Comparison of ENCODE assay signal across 18 mouse cellular contexts in the genomic region with DNA sequence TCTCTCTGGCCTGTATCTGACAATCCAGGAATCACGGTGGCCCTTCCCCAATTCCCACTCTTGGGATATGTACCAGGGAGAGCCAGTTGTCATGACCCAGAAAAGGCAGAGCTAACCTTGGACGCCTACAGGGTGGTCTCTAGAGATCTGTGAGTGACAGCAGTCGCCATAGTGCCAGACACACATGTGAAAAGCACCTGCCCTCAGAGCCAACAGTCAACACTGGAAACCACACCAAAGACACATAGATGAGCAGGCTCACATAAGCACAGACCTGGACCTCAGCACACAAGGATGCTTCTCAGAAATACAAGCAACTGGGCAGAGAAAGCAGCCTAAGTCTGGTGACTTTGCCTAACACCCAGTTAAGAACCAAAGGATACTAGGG. TPM values are rescaled to one million over a fixed set of nuclear protein-coding genes. Genes with fewer than 3 reads are reported as not detected.
DNase-seq lines count a peak whose midpoint lies in the region; ATAC-seq and TF ChIP-seq lines count a peak whose summit lies in the region.
"Had no signal": no experiment of that assay in that cellular context is flagged by ENCODE, and none has a peak within 500 bp of the region (broad histone marks: within the 10 kb centered on the region; RNA-seq: fewer than 3 reads in every experiment).

No protein-coding gene starts in this region.

- DNase-seq in embryonic facial prominence, embryonic 10.5 days (ENCODE audit: low spot score), result no peak
- DNase-seq in heart, adult 18-20 months, result no peak
- no peak for DNase-seq in kidney, adult 2 months
- DNase-seq in kidney, adult 8-10 months, result no peak
- DNase-seq in neural tube, embryonic 10.5 days (ENCODE audit: extremely low spot score, low spot score), result no peak
- DNase-seq: embryo, embryonic 11 days; thymus, postnatal 25 days had no signal

- H3K9ac ChIP-seq in embryonic facial prominence, embryonic 13.5 days, result 0 out of 2 replicates have a peak overlapping the region, but pooled peaks have one; percentile 21
- peak overlapping the region; percentile 19; the same call in 1 of the 2 replicates for H3K9ac ChIP-seq in heart, embryonic 12.5 days
- peak overlapping the region; percentile 27; the same call in 1 of the 2 replicates for H3K9ac ChIP-seq in neural tube, embryonic 13.5 days
- H3K9ac ChIP-seq: midbrain, embryonic 13.5 days had no signal

- no peak overlapping the region for H3K4me2 ChIP-seq in embryonic facial prominence, embryonic 13.5 days
- H3K4me2 ChIP-seq in heart, embryonic 12.5 days, result no peak overlapping the region
- no peak overlapping the region for H3K4me2 ChIP-seq in neural tube, embryonic 13.5 days
- H3K4me2 ChIP-seq: midbrain, embryonic 13.5 days had no signal

- peaks cover 65% of the 10 kb centered on the region for H3K36me3 ChIP-seq in embryonic facial prominence, embryonic 13.5 days
- H3K36me3 ChIP-seq in embryonic facial prominence, embryonic 10.5 days (replicated peaks), result peaks cover 69% of the 10 kb centered on the region
- H3K36me3 ChIP-seq in heart, embryonic 12.5 days, result peaks cover 59% of the 10 kb centered on the region
- H3K36me3 ChIP-seq in kidney, adult 2 months (ENCODE audit: control insufficient read depth, insufficient read depth, low read length), result no peaks in the 10 kb centered on the region
- H3K36me3 ChIP-seq in neural tube, embryonic 13.5 days, result peaks cover 47% of the 10 kb centered on the region

- TF ChIP-seq CTCF in kidney, adult 2 months (conservative IDR thresholded peaks at IDR 0.05; ENCODE audit: insufficient read depth, insufficient read length, low read depth, low read length), result no peak

- WGBS in embryonic facial prominence, embryonic 13.5 days, result 76% methylated on average over 3 of the region's 3 CpGs
- WGBS in embryonic facial prominence, embryonic 10.5 days, result 83% methylated on average over 3 of the region's 3 CpGs
- WGBS in heart, embryonic 12.5 days, result 71% methylated on average over 3 of the region's 3 CpGs
- 55% methylated on average over 3 of the region's 3 CpGs for WGBS in kidney, adult 2 months
- 84% methylated on average over 3 of the region's 3 CpGs for WGBS in neural tube, embryonic 13.5 days

- no peaks in the 10 kb centered on the region for H3K27me3 ChIP-seq in embryonic facial prominence, embryonic 13.5 days
- H3K27me3 ChIP-seq in embryonic facial prominence, embryonic 10.5 days (replicated peaks; ENCODE audit: low read depth, poor library complexity, severe bottlenecking), result no peaks in the 10 kb centered on the region
- H3K27me3 ChIP-seq in heart, embryonic 12.5 days (replicated peaks), result no peaks in the 10 kb centered on the region
- no peaks in the 10 kb centered on the region for H3K27me3 ChIP-seq in kidney, adult 2 months (replicated peaks; ENCODE audit: control insufficient read depth, insufficient read depth, low read length)
- no peaks in the 10 kb centered on the region for H3K27me3 ChIP-seq in neural tube, embryonic 13.5 days
- H3K27me3 ChIP-seq: midbrain, embryonic 13.5 days had no signal

- H3K9me3 ChIP-seq in embryonic facial prominence, embryonic 13.5 days, result no peaks in the 10 kb centered on the region
- H3K9me3 ChIP-seq in embryonic facial prominence, embryonic 10.5 days, result no peaks in the 10 kb centered on the region
- no peaks in the 10 kb centered on the region for H3K9me3 ChIP-seq in heart, embryonic 12.5 days (replicated peaks)
- H3K9me3 ChIP-seq in neural tube, embryonic 13.5 days, result no peaks in the 10 kb centered on the region
- H3K9me3 ChIP-seq: midbrain, embryonic 13.5 days had no signal

- ATAC-seq in embryonic facial prominence, embryonic 13.5 days (ENCODE audit: insufficient number of reproducible peaks, insufficient read depth, low FRiP score, low TSS enrichment, low read depth), result no peak
- ATAC-seq in heart, embryonic 12.5 days (ENCODE audit: insufficient number of reproducible peaks, low FRiP score), result no peak
- ATAC-seq in neural tube, embryonic 13.5 days (ENCODE audit: low read depth), result no peak
- ATAC-seq: intestine, postnatal 0 days; midbrain, embryonic 13.5 days had no signal

- H3K4me3 ChIP-seq in embryonic facial prominence, embryonic 13.5 days, result no peak overlapping the region
- no peak overlapping the region for H3K4me3 ChIP-seq in embryonic facial prominence, embryonic 10.5 days
- H3K4me3 ChIP-seq in heart, embryonic 12.5 days, result no peak overlapping the region
- H3K4me3 ChIP-seq in kidney, adult 2 months (ENCODE audit: insufficient read depth, low read depth, low read length), result no peak overlapping the region
- H3K4me3 ChIP-seq in neural tube, embryonic 13.5 days, result no peak overlapping the region
- H3K4me3 ChIP-seq: midbrain, embryonic 13.5 days had no signal

- TF ChIP-seq POLR2A in kidney, adult 2 months (IDR thresholded peaks at IDR 0.05; ENCODE audit: low read depth, low read length), result no peak

- no peak overlapping the region for H3K27ac ChIP-seq in embryonic facial prominence, embryonic 13.5 days
- no peak overlapping the region for H3K27ac ChIP-seq in embryonic facial prominence, embryonic 10.5 days (replicated peaks)
- no peak overlapping the region for H3K27ac ChIP-seq in heart, embryonic 12.5 days (ENCODE audit: poor library complexity, severe bottlenecking)
- peak overlapping the region; percentile 36 for H3K27ac ChIP-seq in kidney, adult 2 months (ENCODE audit: insufficient read depth, low read depth, low read length)
- no peak overlapping the region for H3K27ac ChIP-seq in neural tube, embryonic 13.5 days (replicated peaks)
- H3K27ac ChIP-seq: midbrain, embryonic 13.5 days had no signal

- peaks cover 11% of the 10 kb centered on the region for H3K4me1 ChIP-seq in embryonic facial prominence, embryonic 13.5 days
- H3K4me1 ChIP-seq in embryonic facial prominence, embryonic 10.5 days, result peaks cover 24% of the 10 kb centered on the region
- peaks cover 18% of the 10 kb centered on the region for H3K4me1 ChIP-seq in heart, embryonic 12.5 days (replicated peaks)
- H3K4me1 ChIP-seq in kidney, adult 2 months (ENCODE audit: control insufficient read depth, insufficient read depth, low read length), result no peaks in the 10 kb centered on the region; the same call in 1 of the 2 replicates
- peaks cover 17% of the 10 kb centered on the region for H3K4me1 ChIP-seq in neural tube, embryonic 13.5 days (replicated peaks)

RNA-seq across cellular contexts. Expression of a gene that starts 3.4 kb away (rescaled TPM):
- polyA plus RNA-seq in embryonic facial prominence, embryonic 13.5 days (2015; fragmentation: Nextera tagmentation; extraction: Ambion mirVana), result 48.1 and 53.5 TPM in 2 replicates
- polyA plus RNA-seq in embryonic facial prominence, embryonic 10.5 days (2016; fragmentation: Nextera tagmentation; extraction: Ambion mirVana), result 54.0 and 55.5 TPM in 2 replicates
- 23.5 and 30.7 TPM in 2 replicates for polyA plus RNA-seq in heart, embryonic 12.5 days (2016; fragmentation: Nextera tagmentation; extraction: Ambion mirVana)
- total RNA-seq in heart, adult 18-20 months (2021), result 10 to 100 TPM; 11.1 to 14.5 TPM
- 11.6 and 13.3 TPM in 2 replicates for polyA plus RNA-seq in kidney, adult 2 months (2012; rRNA removed)
- 45.7 and 46.7 TPM in 2 replicates for polyA plus RNA-seq in neural tube, embryonic 13.5 days (2015; fragmentation: Nextera tagmentation; extraction: Ambion mirVana)

RNA-seq across cellular contexts. Expression of a gene that starts 8.1 kb away (rescaled TPM):
- polyA plus RNA-seq in embryonic facial prominence, embryonic 13.5 days (2015; fragmentation: Nextera tagmentation; extraction: Ambion mirVana), result 0.83 and 1.2 TPM in 2 replicates
- polyA plus RNA-seq in embryonic facial prominence, embryonic 10.5 days (2016; fragmentation: Nextera tagmentation; extraction: Ambion mirVana), result 0.09 and 0.14 TPM in 2 replicates
- 0.27 TPM in 1 of 2 replicates, not detected in the other for polyA plus RNA-seq in heart, embryonic 12.5 days (2016; fragmentation: Nextera tagmentation; extraction: Ambion mirVana)
- total RNA-seq in heart, adult 18-20 months (2021), result 1 to 10 TPM; 2.5 to 3.0 TPM
- not detected in 2 replicates for polyA plus RNA-seq in kidney, adult 2 months (2012; rRNA removed)
- not detected in 2 replicates for polyA plus RNA-seq in neural tube, embryonic 13.5 days (2015; fragmentation: Nextera tagmentation; extraction: Ambion mirVana)
- total RNA-seq: megakaryocyte progenitor cell, adult 5-6 weeks; MEL; neutrophil, adult 5-6 weeks had no signal
- polyA plus RNA-seq: liver, embryonic 16.5 days; midbrain, embryonic 13.5 days had no signal

RNA-seq across cellular contexts. Expression of a gene that starts 20.8 kb away (rescaled TPM):
- polyA plus RNA-seq in embryonic facial prominence, embryonic 13.5 days (2015; fragmentation: Nextera tagmentation; extraction: Ambion mirVana), result 26.0 and 27.8 TPM in 2 replicates
- 24.4 and 27.5 TPM in 2 replicates for polyA plus RNA-seq in embryonic facial prominence, embryonic 10.5 days (2016; fragmentation: Nextera tagmentation; extraction: Ambion mirVana)
- polyA plus RNA-seq in heart, embryonic 12.5 days (2016; fragmentation: Nextera tagmentation; extraction: Ambion mirVana), result 19.5 and 21.1 TPM in 2 replicates
- total RNA-seq in heart, adult 18-20 months (2021), result 10 to 100 TPM; 26.2 to 31.3 TPM
- 42.6 and 51.3 TPM in 2 replicates for polyA plus RNA-seq in kidney, adult 2 months (2012; rRNA removed)
- polyA plus RNA-seq in neural tube, embryonic 13.5 days (2015; fragmentation: Nextera tagmentation; extraction: Ambion mirVana), result 23.7 and 24.4 TPM in 2 replicates

RNA-seq across cellular contexts. Expression of a gene that starts 29.0 kb away (rescaled TPM):
- polyA plus RNA-seq in embryonic facial prominence, embryonic 13.5 days (2015; fragmentation: Nextera tagmentation; extraction: Ambion mirVana), result 15.2 and 18.4 TPM in 2 replicates
- polyA plus RNA-seq in embryonic facial prominence, embryonic 10.5 days (2016; fragmentation: Nextera tagmentation; extraction: Ambion mirVana), result 10.6 and 11.0 TPM in 2 replicates
- 16.3 and 20.4 TPM in 2 replicates for polyA plus RNA-seq in heart, embryonic 12.5 days (2016; fragmentation: Nextera tagmentation; extraction: Ambion mirVana)
- total RNA-seq in heart, adult 18-20 months (2021), result 10 to 100 TPM; 41.5 to 48.0 TPM
- polyA plus RNA-seq in kidney, adult 2 months (2012; rRNA removed), result 93.4 and 100 TPM in 2 replicates
- 9.0 and 10.8 TPM in 2 replicates for polyA plus RNA-seq in neural tube, embryonic 13.5 days (2015; fragmentation: Nextera tagmentation; extraction: Ambion mirVana)
- total RNA-seq: hematopoietic stem cell, adult 5-6 weeks; megakaryocyte progenitor cell, adult 5-6 weeks; MEL; neutrophil, adult 5-6 weeks had no signal

RNA-seq across cellular contexts. Expression of a gene that starts 49.8 kb away (rescaled TPM):
- not detected in 2 replicates for polyA plus RNA-seq in embryonic facial prominence, embryonic 13.5 days (2015; fragmentation: Nextera tagmentation; extraction: Ambion mirVana)
- not detected in 2 replicates for polyA plus RNA-seq in embryonic facial prominence, embryonic 10.5 days (2016; fragmentation: Nextera tagmentation; extraction: Ambion mirVana)
- polyA plus RNA-seq in heart, embryonic 12.5 days (2016; fragmentation: Nextera tagmentation; extraction: Ambion mirVana), result not detected in 2 replicates
- total RNA-seq in heart, adult 18-20 months (2021), result not detected
- polyA plus RNA-seq in kidney, adult 2 months (2012; rRNA removed), result 0.04 and 0.05 TPM in 2 replicates
- polyA plus RNA-seq in neural tube, embryonic 13.5 days (2015; fragmentation: Nextera tagmentation; extraction: Ambion mirVana), result not detected in 2 replicates
- total RNA-seq: gastrocnemius, postnatal 36 days; hematopoietic stem cell, adult 5-6 weeks; megakaryocyte progenitor cell, adult 5-6 weeks had no signal
- polyA plus RNA-seq: intestine, postnatal 0 days; midbrain, embryonic 13.5 days had no signal
